Mouse (Mus musculus): ENCODE measurements around the gene Aldh3a1. TPM values are rescaled to one million over a fixed set of nuclear protein-coding genes. Genes with fewer than 3 reads are reported as not detected.
A peak's percentile ranks its signal among the peaks of the same experiment; 100 is the strongest.

Gene Aldh3a1
- polyA plus RNA-seq, 1 experiment from 2014 or later: not detected

DNA sequence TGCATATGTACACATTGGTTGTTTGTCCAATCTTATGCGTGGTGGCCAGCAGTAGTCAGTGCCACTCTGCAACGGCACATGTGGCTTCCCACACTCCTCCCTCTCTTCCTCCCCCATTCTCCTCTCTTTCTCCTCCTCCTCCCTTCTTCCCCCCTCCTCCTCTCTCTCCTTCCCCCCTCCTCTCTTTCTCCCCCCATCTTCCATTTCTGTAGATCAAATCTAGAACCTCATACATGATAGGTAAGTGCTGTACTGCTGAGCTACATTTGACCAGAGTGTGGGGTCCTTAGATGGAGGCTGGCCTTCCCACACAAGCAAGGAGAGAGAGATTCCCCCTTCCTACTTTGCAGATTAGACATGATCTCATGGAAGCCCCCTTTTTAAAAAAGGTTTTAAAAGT lies 14.6 kb upstream of the Aldh3a1 start:
- ATAC-seq (replicated peaks; ENCODE audit: low FRiP score, low read depth) (no peak), DNase-seq (ENCODE audit: low spot score) (no peak)
- Histone ChIP-seq H3K27ac (no peak overlapping the region), H3K27me3 (ENCODE audit: insufficient read depth, low read length) (no peaks in the 10 kb centered on the region), H3K36me3 (ENCODE audit: insufficient read depth, low read length) (no peaks in the 10 kb centered on the region), H3K4me2 (ENCODE audit: low read length) (no peak overlapping the region), H3K4me1 (replicated peaks; ENCODE audit: insufficient read depth, low read length) (no peaks in the 10 kb centered on the region), H3K9me3 (replicated peaks; ENCODE audit: low read length) (no peaks in the 10 kb centered on the region), H3K4me3 (replicated peaks; ENCODE audit: low read depth, low read length) (no peak overlapping the region), H3K9ac (ENCODE audit: low read depth, low read length) (no peak overlapping the region)
- WGBS: 96% methylated on average over 2 of the region's 2 CpGs
- TF ChIP-seq CTCF (IDR thresholded peaks at IDR 0.05; ENCODE audit: low read depth): no peak

DNA sequence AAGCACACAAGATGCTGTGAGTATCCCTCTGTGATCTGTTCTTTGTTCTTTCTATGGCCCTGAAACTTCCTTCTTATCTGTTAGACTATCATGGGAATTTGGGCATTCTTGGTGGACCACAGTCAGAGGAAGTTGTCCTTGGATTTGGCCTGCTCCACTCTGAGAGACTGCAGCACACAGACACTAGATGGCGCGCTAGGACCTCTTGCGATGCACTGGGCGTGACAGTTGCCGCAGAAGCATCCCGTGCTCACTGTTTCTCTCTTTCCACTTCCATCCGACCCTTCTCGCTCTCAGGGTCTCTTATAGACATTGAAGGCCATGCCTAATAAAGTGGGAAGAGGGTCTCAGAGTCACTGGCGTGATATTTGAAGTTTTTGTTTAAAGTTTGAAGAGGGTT lies 13.9 kb upstream of the Aldh3a1 start:
- Histone ChIP-seq H3K9me3 (replicated peaks; ENCODE audit: low read length) (no peaks in the 10 kb centered on the region), H3K4me3 (replicated peaks; ENCODE audit: low read depth, low read length) (no peak overlapping the region), H3K27ac (no peak overlapping the region), H3K36me3 (ENCODE audit: insufficient read depth, low read length) (no peaks in the 10 kb centered on the region), H3K4me1 (replicated peaks; ENCODE audit: insufficient read depth, low read length) (no peaks in the 10 kb centered on the region), H3K9ac (ENCODE audit: low read depth, low read length) (no peak overlapping the region), H3K27me3 (ENCODE audit: insufficient read depth, low read length) (no peaks in the 10 kb centered on the region), H3K4me2 (ENCODE audit: low read length) (no peak overlapping the region)
- ATAC-seq (replicated peaks; ENCODE audit: low FRiP score, low read depth): no peak
- peak; percentile 93 for DNase-seq (ENCODE audit: low spot score)
- peak; percentile 95 for TF ChIP-seq CTCF (IDR thresholded peaks at IDR 0.05; ENCODE audit: low read depth)
- WGBS: 6% methylated on average over 9 of the region's 9 CpGs

DNA sequence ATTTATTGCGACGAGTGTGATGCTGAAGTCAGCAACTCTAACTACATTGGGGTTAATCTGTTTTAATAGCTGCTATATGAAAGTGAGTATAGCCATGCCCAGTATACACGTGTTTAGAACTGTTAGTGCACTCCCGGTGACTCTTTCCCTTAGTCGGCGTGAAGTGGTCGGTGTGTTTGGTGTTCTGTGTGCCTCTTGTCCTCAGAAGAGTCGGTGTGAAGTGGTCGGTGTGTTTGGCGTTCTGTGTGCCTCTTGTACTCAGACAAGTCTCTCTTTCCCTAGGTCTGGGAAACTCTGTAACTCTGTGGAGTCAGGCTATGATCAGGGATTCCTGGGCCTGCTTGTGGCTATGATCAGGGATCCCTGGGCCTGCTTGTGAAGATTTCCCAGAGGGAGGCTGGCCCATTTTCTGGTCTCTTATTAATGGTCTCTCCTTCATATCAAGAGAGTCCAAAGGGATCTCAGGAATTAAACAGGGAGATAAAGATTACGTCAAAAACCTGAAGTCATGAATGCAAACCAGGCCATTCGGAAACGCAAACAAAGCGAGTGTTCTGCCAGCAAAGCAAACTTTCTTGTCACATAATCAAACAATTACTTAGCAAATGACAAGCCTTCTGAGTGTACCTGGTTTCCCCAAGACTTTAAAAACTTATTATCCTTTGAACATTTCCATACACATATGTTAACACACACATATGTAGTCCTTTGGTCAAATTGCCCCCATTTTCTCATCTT lies 10.6 kb upstream of the Aldh3a1 start:
- Histone ChIP-seq H3K4me1 (replicated peaks; ENCODE audit: insufficient read depth, low read length) (no peaks in the 10 kb centered on the region), H3K4me2 (ENCODE audit: low read length) (no peak overlapping the region), H3K27me3 (ENCODE audit: insufficient read depth, low read length) (no peaks in the 10 kb centered on the region), H3K9me3 (replicated peaks; ENCODE audit: low read length) (no peaks in the 10 kb centered on the region), H3K27ac (no peak overlapping the region), H3K4me3 (replicated peaks; ENCODE audit: low read depth, low read length) (no peak overlapping the region), H3K9ac (ENCODE audit: low read depth, low read length) (no peak overlapping the region), H3K36me3 (ENCODE audit: insufficient read depth, low read length) (no peaks in the 10 kb centered on the region)
- WGBS: 85% methylated on average over 14 of the region's 14 CpGs
- no peak for DNase-seq (ENCODE audit: low spot score)
- ATAC-seq (replicated peaks; ENCODE audit: low FRiP score, low read depth): no peak
- no peak for TF ChIP-seq CTCF (IDR thresholded peaks at IDR 0.05; ENCODE audit: low read depth)

- TF ChIP-seq CTCF (IDR thresholded peaks at IDR 0.05; ENCODE audit: low read depth): no peak
- DNase-seq (ENCODE audit: low spot score): no peak
- Histone ChIP-seq H3K27me3 (ENCODE audit: insufficient read depth, low read length) (no peaks in the 10 kb centered on the region), H3K4me3 (replicated peaks; ENCODE audit: low read depth, low read length) (no peak overlapping the region), H3K9me3 (replicated peaks; ENCODE audit: low read length) (no peaks in the 10 kb centered on the region), H3K4me1 (replicated peaks; ENCODE audit: insufficient read depth, low read length) (no peaks in the 10 kb centered on the region), H3K36me3 (ENCODE audit: insufficient read depth, low read length) (no peaks in the 10 kb centered on the region), H3K9ac (ENCODE audit: low read depth, low read length) (no peak overlapping the region), H3K4me2 (ENCODE audit: low read length) (no peak overlapping the region), H3K27ac (no peak overlapping the region)
- ATAC-seq (replicated peaks; ENCODE audit: low FRiP score, low read depth): no peak
Observed at GRCm38 (mm10) chr11:61197935-61198334, 9.4 kb upstream of the Aldh3a1 start.

- Histone ChIP-seq H3K27ac (no peak overlapping the region), H3K27me3 (ENCODE audit: insufficient read depth, low read length) (no peaks in the 10 kb centered on the region), H3K4me3 (replicated peaks; ENCODE audit: low read depth, low read length) (no peak overlapping the region), H3K4me1 (replicated peaks; ENCODE audit: insufficient read depth, low read length) (no peaks in the 10 kb centered on the region), H3K4me2 (ENCODE audit: low read length) (no peak overlapping the region), H3K9ac (ENCODE audit: low read depth, low read length) (no peak overlapping the region), H3K9me3 (replicated peaks; ENCODE audit: low read length) (no peaks in the 10 kb centered on the region), H3K36me3 (ENCODE audit: insufficient read depth, low read length) (no peaks in the 10 kb centered on the region)
- 61% methylated on average over 4 of the region's 4 CpGs for WGBS
- TF ChIP-seq CTCF (IDR thresholded peaks at IDR 0.05; ENCODE audit: low read depth): no peak
- no peak for ATAC-seq (replicated peaks; ENCODE audit: low FRiP score, low read depth)
- DNase-seq (ENCODE audit: low spot score): no peak
Observed at GRCm38 (mm10) chr11:61199620-61200362, 7.5 kb upstream of the Aldh3a1 start.

GRCm38 (mm10) chr11:61202186-61202585 lies 5.2 kb upstream of the Aldh3a1 start:
- no peaks in the 10 kb centered on the region for H3K36me3 ChIP-seq (ENCODE audit: insufficient read depth, low read length)
- no peak overlapping the region for H3K4me2 ChIP-seq (ENCODE audit: low read length)
- no peak overlapping the region for H3K27ac ChIP-seq
- ATAC-seq (replicated peaks; ENCODE audit: low FRiP score, low read depth) (no peak), DNase-seq (ENCODE audit: low spot score) (no peak)
- H3K27me3 ChIP-seq (ENCODE audit: insufficient read depth, low read length): no peaks in the 10 kb centered on the region
- H3K9ac ChIP-seq (ENCODE audit: low read depth, low read length): no peak overlapping the region
- TF ChIP-seq CTCF (IDR thresholded peaks at IDR 0.05; ENCODE audit: low read depth): no peak
- no peaks in the 10 kb centered on the region for H3K9me3 ChIP-seq (replicated peaks; ENCODE audit: low read length)
- 61% methylated on average over 6 of the region's 6 CpGs for WGBS
- H3K4me3 ChIP-seq (replicated peaks; ENCODE audit: low read depth, low read length): no peak overlapping the region
- no peaks in the 10 kb centered on the region for H3K4me1 ChIP-seq (replicated peaks; ENCODE audit: insufficient read depth, low read length)
